In genomic region chr11:75280435-75281001, GRCm38 (mm10) we compare ENCODE assay signal across 13 mouse cellular contexts.
DNase-seq lines count a peak whose midpoint lies in the region; ATAC-seq and TF ChIP-seq lines count a peak whose summit lies in the region.
"Had no signal": no experiment of that assay in that cellular context is flagged by ENCODE, and none has a peak within 500 bp of the region (broad histone marks: within the 10 kb centered on the region; RNA-seq: fewer than 3 reads in every experiment).

No protein-coding gene starts in this region.

- H3K27me3 ChIP-seq in embryonic facial prominence, embryonic 13.5 days, result peaks cover 49% of the 10 kb centered on the region
- H3K27me3 ChIP-seq in embryonic facial prominence, embryonic 10.5 days (replicated peaks; ENCODE audit: low read depth, poor library complexity, severe bottlenecking), result peaks cover 55% of the 10 kb centered on the region
- peaks cover 37% of the 10 kb centered on the region for H3K27me3 ChIP-seq in E14TG2a.4 (ENCODE audit: insufficient read depth, low read length)

- H3K9me3 ChIP-seq in embryonic facial prominence, embryonic 13.5 days, result no peaks in the 10 kb centered on the region
- H3K9me3 ChIP-seq in embryonic facial prominence, embryonic 10.5 days, result no peaks in the 10 kb centered on the region
- H3K9me3 ChIP-seq in E14TG2a.4 (ENCODE audit: low read length), result no peaks in the 10 kb centered on the region
- H3K9me3 ChIP-seq: kidney, embryonic 15.5 days had no signal

- no peak overlapping the region for H3K4me3 ChIP-seq in embryonic facial prominence, embryonic 13.5 days
- H3K4me3 ChIP-seq in embryonic facial prominence, embryonic 10.5 days, result no peak overlapping the region
- H3K4me3 ChIP-seq in left cerebral cortex, adult 2 months, result no peak overlapping the region
- H3K4me3 ChIP-seq in E14TG2a.4 (replicated peaks; ENCODE audit: low read length), result peak overlapping the region; percentile 7; the same call in 1 of the 2 replicates

- WGBS in embryonic facial prominence, embryonic 13.5 days, result 35% methylated on average over 5 of the region's 5 CpGs
- WGBS in embryonic facial prominence, embryonic 10.5 days, result 36% methylated on average over 5 of the region's 5 CpGs

- no peak for ATAC-seq in embryonic facial prominence, embryonic 13.5 days (ENCODE audit: insufficient number of reproducible peaks, insufficient read depth, low FRiP score, low TSS enrichment, low read depth)

- DNase-seq in embryonic facial prominence, embryonic 10.5 days (ENCODE audit: low spot score), result no peak
- DNase-seq in left cerebral cortex, adult 2 months (ENCODE audit: extremely low spot score in 1 of 2, low spot score in 2 of 2), result no peak
- no peak for DNase-seq in left cerebral cortex, postnatal 4 days
- peak; percentile 26 for DNase-seq in induced T-regulatory cell, adult 2 months (ENCODE audit: low read depth)
- DNase-seq in adrenal gland, postnatal 36 days, result no peak
- no peak for DNase-seq in right cerebral cortex, adult 18-20 months
- DNase-seq: adrenal gland, adult 2 months; heart, adult 18-20 months; liver, postnatal 0 days had no signal

- peaks cover 42% of the 10 kb centered on the region for H3K4me1 ChIP-seq in embryonic facial prominence, embryonic 13.5 days
- H3K4me1 ChIP-seq in embryonic facial prominence, embryonic 10.5 days, result peaks cover 59% of the 10 kb centered on the region
- H3K4me1 ChIP-seq in E14TG2a.4 (replicated peaks; ENCODE audit: low read depth, low read length), result peaks cover 51% of the 10 kb centered on the region

- no peak overlapping the region for H3K9ac ChIP-seq in embryonic facial prominence, embryonic 13.5 days
- H3K9ac ChIP-seq: kidney, embryonic 15.5 days; liver, postnatal 0 days had no signal

- no peaks in the 10 kb centered on the region for H3K36me3 ChIP-seq in embryonic facial prominence, embryonic 13.5 days
- H3K36me3 ChIP-seq in embryonic facial prominence, embryonic 10.5 days (replicated peaks), result no peaks in the 10 kb centered on the region
- no peaks in the 10 kb centered on the region for H3K36me3 ChIP-seq in E14TG2a.4 (ENCODE audit: insufficient read depth, low read length)
- H3K36me3 ChIP-seq: kidney, embryonic 15.5 days had no signal

- H3K4me2 ChIP-seq in embryonic facial prominence, embryonic 13.5 days, result 0 out of 2 replicates have a peak overlapping the region, but pooled peaks have one; percentile 52

- intact Hi-C loops in left cerebral cortex, adult 2 months (cut with DNase I), result no loop called here
- intact Hi-C loops in left cerebral cortex, postnatal 4 days (cut with DNase I), result no loop called here

- no peak overlapping the region for H3K27ac ChIP-seq in embryonic facial prominence, embryonic 13.5 days
- no peak overlapping the region; the same call in 1 of the 2 replicates for H3K27ac ChIP-seq in embryonic facial prominence, embryonic 10.5 days (replicated peaks)
- H3K27ac ChIP-seq in left cerebral cortex, adult 2 months, result peak overlapping the region; percentile 64; the same call in 1 of the 2 replicates
- H3K27ac ChIP-seq: kidney, embryonic 15.5 days; macrophage had no signal

- no peak for TF ChIP-seq CTCF in left cerebral cortex, adult 2 months (IDR thresholded peaks at IDR 0.05)
- no peak for TF ChIP-seq CTCF in E14TG2a.4 (conservative IDR thresholded peaks at IDR 0.05; ENCODE audit: low read length)
